Mouse (Mus musculus) bone marrow macrophage, adult 2 months (primary cell): Measurements from ENCODE around the gene Gm38394. TPM values are rescaled to one million over a fixed set of nuclear protein-coding genes. Genes with fewer than 3 reads are reported as not detected.

Source experiments
- H3K27ac ChIP-seq: 2 replicates; pipeline ENCODE4 v1.5.1; 2012; ENCODE audit warnings: low read depth, low read length; ENCODE audit not compliant: insufficient read depth
- H3K4me1 ChIP-seq: 2 replicates; pipeline ENCODE4 v1.6.1; 2012; ENCODE audit warnings: low read length; ENCODE audit not compliant: control insufficient read depth, insufficient read depth
- H3K4me3 ChIP-seq: 2 replicates; pipeline ENCODE4 v1.5.1; 2012; ENCODE audit warnings: mild to moderate bottlenecking, low read length, moderate library complexity; ENCODE audit not compliant: insufficient read depth
- CTCF ChIP-seq: IDR thresholded peaks from 2 replicates; pipeline ENCODE4 v1.5.1; 2012; ENCODE audit warnings: low read depth, mild to moderate bottlenecking, low read length, moderate library complexity
- POLR2A ChIP-seq: IDR thresholded peaks from 2 replicates; pipeline ENCODE4 v1.6.1; 2012; ENCODE audit warnings: mild to moderate bottlenecking, low read depth, low read length, borderline replicate concordance
- polyA plus RNA-seq: library from polyadenylated mRNA; stranded (reverse); fragments of >200 nt; gene quantifications from 2 replicates; pipeline ENCODE4 v1.2.4, GENCODE M21; 2012; ENCODE audit not compliant: missing spikeins, insufficient read depth, insufficient read length

Gene Gm38394
- polyA plus RNA-seq, 1 experiment, result 25.1 TPM

GRCm38 (mm10) chr1:133596298-133597007, 64.7 kb downstream of the Gm38394 start:
- Histone ChIP-seq H3K4me3 (no peak overlapping the region), H3K27ac (no peak overlapping the region), H3K4me1 (peaks cover 7% of the 10 kb centered on the region)
- no peak for TF ChIP-seq CTCF
- TF ChIP-seq POLR2A, result no peak

GRCm38 (mm10) chr1:133585995-133586537, 75.1 kb downstream of the Gm38394 start:
- Histone ChIP-seq H3K4me1 (no peaks in the 10 kb centered on the region), H3K27ac (no peak overlapping the region), H3K4me3 (no peak overlapping the region)
- TF ChIP-seq POLR2A, result no peak
- no peak for TF ChIP-seq CTCF

GRCm38 (mm10) chr1:133571293-133571692, 89.8 kb downstream of the Gm38394 start:
- Histone ChIP-seq H3K4me1 (no peaks in the 10 kb centered on the region), H3K4me3 (no peak overlapping the region), H3K27ac (no peak overlapping the region)
- TF ChIP-seq POLR2A (no peak), CTCF (no peak)

Other genes starting within 250 kb of the Gm38394 start
- not detected in 2 replicates for gene Sox13, start 236.9 kb downstream of the Gm38394 start, polyA plus RNA-seq
- gene Snrpe, start 51.0 kb downstream of the Gm38394 start, polyA plus RNA-seq, result 175 and 208 TPM in 2 replicates
- 6.6 and 7.6 TPM in 2 replicates for gene Zbed6, start 433 bp downstream of the Gm38394 start, polyA plus RNA-seq
- gene Lax1, start 28.8 kb upstream of the Gm38394 start, polyA plus RNA-seq, result not detected in 2 replicates
- gene Atp2b4, start 139.7 kb upstream of the Gm38394 start, polyA plus RNA-seq, result 2.9 and 3.7 TPM in 2 replicates
- gene Optc, start 246.7 kb upstream of the Gm38394 start, polyA plus RNA-seq, result not detected in 2 replicates